Mouse (Mus musculus) lung, postnatal 25 days (tissue): ENCODE data around the gene Xlr5a.
"Not testable (repeated sequence)": the region's sequence is repeated elsewhere in the genome, so short reads cannot be mapped to it uniquely, and the experiment has no call there.

Experiments used
- DNase-seq: peaks from one replicate; pipeline ENCODE4 v3.0.0; 2022; ENCODE audit warnings: low spot score

Xlr5a gene

GRCm38 (mm10) chrX:73292876-73293275, at the start of gene Xlr5a, which contains the start of gene Xlr5c:
TSS of gene Xlr5a (minus strand) at chrX:73292976.
TSS of gene Xlr5c (minus strand) at chrX:73292976.
- not testable (repeated sequence) for DNase-seq

GRCm38 (mm10) chrX:73342483-73342895, 49.7 kb upstream of the Xlr5a start, which contains the start of gene Zfp275:
TSS of gene Zfp275 (plus strand) at chrX:73342621.
- DNase-seq = peak; percentile 79

- no peak for DNase-seq
These were observed 49.3 kb upstream of the Xlr5a start for GRCm38 (mm10) chrX:73342068-73342467.

- DNase-seq = no peak
These were observed 48.7 kb upstream of the Xlr5a start for GRCm38 (mm10) chrX:73341473-73341872.

- no peak for DNase-seq
These were observed 44.0 kb upstream of the Xlr5a start, which contains the start of gene Gm45015 for GRCm38 (mm10) chrX:73336740-73337139. TSS of gene Gm45015 (minus strand) at chrX:73336840.

- DNase-seq = no peak
These were observed 40.8 kb upstream of the Xlr5a start for GRCm38 (mm10) chrX:73333548-73333947.

GRCm38 (mm10) chrX:73327215-73327614, 34.4 kb upstream of the Xlr5a start:
- DNase-seq = no peak

- no peak for DNase-seq
These were observed 28.3 kb upstream of the Xlr5a start for GRCm38 (mm10) chrX:73321029-73321428.

- DNase-seq = peak; percentile 12
These were observed 19.7 kb upstream of the Xlr5a start for GRCm38 (mm10) chrX:73312522-73312921.

GRCm38 (mm10) chrX:73295745-73296144, 3.0 kb upstream of the Xlr5a start:
- not testable (repeated sequence) for DNase-seq

- DNase-seq = not testable (repeated sequence)
These were observed 27.5 kb downstream of the Xlr5a start, which contains the start of gene Xlr3c for GRCm38 (mm10) chrX:73265270-73265669. TSS of gene Xlr3c (minus strand) at chrX:73265390.

- not testable (repeated sequence) for DNase-seq
These were observed 30.3 kb downstream of the Xlr5a start for GRCm38 (mm10) chrX:73262428-73262827.

- not testable (repeated sequence) for DNase-seq
These were observed 49.9 kb downstream of the Xlr5a start, which contains the start of gene Xlr4c for GRCm38 (mm10) chrX:73242821-73243325. TSS of gene Xlr4c (minus strand) at chrX:73243130.

- no peak for DNase-seq
These were observed 63.5 kb downstream of the Xlr5a start for GRCm38 (mm10) chrX:73229288-73229687.

GRCm38 (mm10) chrX:73228606-73229214, 64.1 kb downstream of the Xlr5a start:
- peak; percentile 49 for DNase-seq

GRCm38 (mm10) chrX:73227914-73228605, 64.7 kb downstream of the Xlr5a start, which contains the start of gene F8a:
TSS of gene F8a (plus strand) at chrX:73228291.
- peak; percentile 86 for DNase-seq

- DNase-seq = no peak
These were observed 67.4 kb downstream of the Xlr5a start for GRCm38 (mm10) chrX:73225365-73225764.

GRCm38 (mm10) chrX:73213819-73214564, 78.8 kb downstream of the Xlr5a start, which contains the start of gene Xlr4b:
TSS of gene Xlr4b (plus strand) at chrX:73214333.
- not testable (repeated sequence) for DNase-seq

GRCm38 (mm10) chrX:73191934-73192333, 100.8 kb downstream of the Xlr5a start, which contains the start of gene Xlr3b:
TSS of gene Xlr3b (plus strand) at chrX:73192207.
- DNase-seq = peak; percentile 1

- DNase-seq = not testable (repeated sequence)
These were observed 115.9 kb downstream of the Xlr5a start, which contains the start of gene Spin2d for GRCm38 (mm10) chrX:73176889-73177288. TSS of gene Spin2d (minus strand) at chrX:73176989.

- not testable (repeated sequence) for DNase-seq
These were observed 143.4 kb downstream of the Xlr5a start, which contains the start of gene DXBay18 for GRCm38 (mm10) chrX:73149350-73149749. TSS of gene DXBay18 (minus strand) at chrX:73149450.

- not testable (repeated sequence) for DNase-seq
These were observed 144.3 kb downstream of the Xlr5a start, which contains the start of gene Xlr5b for GRCm38 (mm10) chrX:73148496-73148895. TSS of gene Xlr5b (plus strand) at chrX:73148796.
